Mouse (Mus musculus): Measurements from ENCODE around the gene Ctrb1. TPM values are rescaled to one million over a fixed set of nuclear protein-coding genes. Genes with fewer than 3 reads are reported as not detected.
"Not testable (repeated sequence)": the region's sequence is repeated elsewhere in the genome, so short reads cannot be mapped to it uniquely, and the experiment has no call there.

Ctrb1 gene
- polyA plus RNA-seq, 1 experiment from 2014 or later, result not detected

DNA sequence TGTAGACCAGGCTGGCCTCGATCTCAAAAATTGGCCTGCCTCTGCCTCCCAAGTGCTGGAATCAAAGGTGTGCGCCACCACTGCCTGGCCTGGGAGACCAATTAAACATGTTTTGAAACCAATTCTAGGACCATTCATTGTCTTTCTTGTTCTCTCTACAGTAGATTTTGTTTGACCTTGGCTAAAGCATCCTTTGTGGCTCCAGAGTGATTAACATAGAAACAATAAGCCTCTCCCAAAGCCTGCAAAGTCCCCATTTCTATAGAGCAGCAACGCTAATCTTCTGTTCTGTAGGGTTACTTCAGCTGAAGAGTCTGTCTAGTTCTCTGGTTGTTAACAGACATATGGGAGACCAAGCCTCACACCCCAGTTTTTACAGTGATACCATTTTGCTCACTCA is 40.2 kb downstream of the Ctrb1 start:
- H3K9me3 ChIP-seq (ENCODE audit: control insufficient read depth, low read length), result no peaks in the 10 kb centered on the region
- 73% methylated on average over 3 of the region's 3 CpGs for WGBS
- H3K27me3 ChIP-seq (replicated peaks; ENCODE audit: control insufficient read depth, insufficient read depth, low read length), result no peaks in the 10 kb centered on the region

GRCm38 (mm10) chr8:111648834-111649233 is 42.0 kb downstream of the Ctrb1 start:
- Histone ChIP-seq H3K4me1 (ENCODE audit: control insufficient read depth, insufficient read depth, low read depth, low read length) (no peaks in the 10 kb centered on the region), H3K27me3 (replicated peaks; ENCODE audit: control insufficient read depth, insufficient read depth, low read length) (no peaks in the 10 kb centered on the region), H3K9ac (ENCODE audit: low read depth, low read length) (no peak overlapping the region), H3K27ac (ENCODE audit: low read depth, low read length) (no peak overlapping the region), H3K9me3 (ENCODE audit: control insufficient read depth, low read length) (no peaks in the 10 kb centered on the region), H3K4me2 (ENCODE audit: low read length) (no peak overlapping the region), H3K36me3 (ENCODE audit: control insufficient read depth, insufficient read depth, low read length) (no peaks in the 10 kb centered on the region), H3K4me3 (ENCODE audit: low read length) (no peak overlapping the region)
- ATAC-seq, result no peak
- 64% methylated on average over 2 of the region's 2 CpGs for WGBS

More for the DNA sequence above, 40.2 kb downstream of the Ctrb1 start:
- no peaks in the 10 kb centered on the region for H3K36me3 ChIP-seq (ENCODE audit: control insufficient read depth, insufficient read depth, low read length)
- no peak for ATAC-seq
- no peak overlapping the region for H3K4me3 ChIP-seq (ENCODE audit: low read length)
- H3K9ac ChIP-seq (ENCODE audit: low read depth, low read length), result no peak overlapping the region
- H3K4me2 ChIP-seq (ENCODE audit: low read length), result no peak overlapping the region
- H3K4me1 ChIP-seq (ENCODE audit: control insufficient read depth, insufficient read depth, low read depth, low read length), result no peaks in the 10 kb centered on the region
- H3K27ac ChIP-seq (ENCODE audit: low read depth, low read length), result no peak overlapping the region

DNA sequence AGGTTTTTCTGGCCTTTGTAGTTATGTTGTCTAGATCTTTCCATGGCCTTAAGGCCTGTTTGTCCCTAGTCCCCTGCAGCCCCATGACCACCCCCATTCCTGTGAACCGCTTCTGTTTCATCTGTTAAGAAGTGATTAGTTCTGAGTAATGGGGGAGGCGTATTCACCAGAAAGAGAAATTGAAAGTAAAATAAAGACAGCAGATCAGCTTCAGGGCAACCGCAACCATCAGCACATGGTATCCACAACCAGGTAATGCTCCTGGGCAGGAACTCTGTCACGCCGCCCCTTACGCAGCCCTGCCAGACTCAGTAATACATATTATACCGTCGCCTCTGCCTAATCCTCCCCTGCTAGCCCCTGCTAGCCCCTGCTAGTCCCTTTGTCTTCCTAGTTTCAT is 45.1 kb downstream of the Ctrb1 start:
- H3K4me3 ChIP-seq (ENCODE audit: low read length), result no peak overlapping the region
- no peaks in the 10 kb centered on the region for H3K9me3 ChIP-seq (ENCODE audit: control insufficient read depth, low read length)
- WGBS, result 98% methylated on average over 8 of the region's 8 CpGs
- no peak overlapping the region for H3K9ac ChIP-seq (ENCODE audit: low read depth, low read length)
- ATAC-seq, result no peak
- H3K4me2 ChIP-seq (ENCODE audit: low read length), result no peak overlapping the region
- no peak overlapping the region for H3K27ac ChIP-seq (ENCODE audit: low read depth, low read length)
- no peaks in the 10 kb centered on the region for H3K36me3 ChIP-seq (ENCODE audit: control insufficient read depth, insufficient read depth, low read length)
- no peaks in the 10 kb centered on the region for H3K27me3 ChIP-seq (replicated peaks; ENCODE audit: control insufficient read depth, insufficient read depth, low read length)
- H3K4me1 ChIP-seq (ENCODE audit: control insufficient read depth, insufficient read depth, low read depth, low read length), result peaks cover 5% of the 10 kb centered on the region

DNA sequence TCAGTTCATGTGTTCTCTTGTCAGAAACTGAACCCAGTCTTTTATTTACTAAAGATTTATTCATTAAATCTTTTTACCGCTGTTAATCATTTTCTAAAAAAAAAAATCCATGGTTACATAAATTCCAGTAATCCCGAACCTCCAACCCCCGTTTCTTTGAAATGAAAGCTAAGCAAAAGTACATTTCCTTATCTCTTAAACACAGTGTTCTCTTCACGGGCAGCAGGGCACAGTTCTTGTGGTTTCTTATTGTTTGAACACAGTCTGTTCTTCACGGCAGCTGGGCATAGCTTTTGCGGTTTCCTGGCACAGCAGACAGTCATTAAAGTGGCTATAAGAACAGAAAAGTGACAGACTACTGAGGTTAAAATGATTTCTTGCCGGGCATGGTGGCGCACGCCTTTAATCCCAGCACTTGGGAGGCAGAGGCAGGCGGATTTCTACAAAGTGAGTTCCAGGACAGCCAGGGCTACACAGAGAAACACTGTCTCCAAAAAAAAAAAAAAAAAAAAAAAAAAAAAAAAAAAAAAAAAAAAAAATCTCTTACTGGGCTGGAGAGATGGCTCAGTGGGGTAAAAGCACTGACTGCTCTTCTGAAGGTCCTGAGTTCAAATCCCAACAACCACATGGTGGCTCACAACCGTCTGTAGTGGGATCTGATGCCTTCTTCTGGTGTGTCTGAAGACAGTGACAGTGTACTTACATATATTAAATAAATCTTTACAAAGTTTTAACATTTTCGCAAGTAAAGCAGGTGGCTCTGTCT is 46.3 kb downstream of the Ctrb1 start:
- not testable (repeated sequence) for H3K4me1 ChIP-seq (ENCODE audit: control insufficient read depth, insufficient read depth, low read depth, low read length); H3K9me3 ChIP-seq (ENCODE audit: control insufficient read depth, low read length); H3K9ac ChIP-seq (ENCODE audit: low read depth, low read length); ATAC-seq; H3K36me3 ChIP-seq (ENCODE audit: control insufficient read depth, insufficient read depth, low read length); H3K27me3 ChIP-seq (replicated peaks; ENCODE audit: control insufficient read depth, insufficient read depth, low read length)
- H3K4me2 ChIP-seq (ENCODE audit: low read length), result peak overlapping the region; percentile 78
- WGBS, result 63% methylated on average over 12 of the region's 12 CpGs
- peak overlapping the region; percentile 98; the same call in 1 of the 2 replicates for H3K27ac ChIP-seq (ENCODE audit: low read depth, low read length)
- peak overlapping the region; percentile 94 for H3K4me3 ChIP-seq (ENCODE audit: low read length)

DNA sequence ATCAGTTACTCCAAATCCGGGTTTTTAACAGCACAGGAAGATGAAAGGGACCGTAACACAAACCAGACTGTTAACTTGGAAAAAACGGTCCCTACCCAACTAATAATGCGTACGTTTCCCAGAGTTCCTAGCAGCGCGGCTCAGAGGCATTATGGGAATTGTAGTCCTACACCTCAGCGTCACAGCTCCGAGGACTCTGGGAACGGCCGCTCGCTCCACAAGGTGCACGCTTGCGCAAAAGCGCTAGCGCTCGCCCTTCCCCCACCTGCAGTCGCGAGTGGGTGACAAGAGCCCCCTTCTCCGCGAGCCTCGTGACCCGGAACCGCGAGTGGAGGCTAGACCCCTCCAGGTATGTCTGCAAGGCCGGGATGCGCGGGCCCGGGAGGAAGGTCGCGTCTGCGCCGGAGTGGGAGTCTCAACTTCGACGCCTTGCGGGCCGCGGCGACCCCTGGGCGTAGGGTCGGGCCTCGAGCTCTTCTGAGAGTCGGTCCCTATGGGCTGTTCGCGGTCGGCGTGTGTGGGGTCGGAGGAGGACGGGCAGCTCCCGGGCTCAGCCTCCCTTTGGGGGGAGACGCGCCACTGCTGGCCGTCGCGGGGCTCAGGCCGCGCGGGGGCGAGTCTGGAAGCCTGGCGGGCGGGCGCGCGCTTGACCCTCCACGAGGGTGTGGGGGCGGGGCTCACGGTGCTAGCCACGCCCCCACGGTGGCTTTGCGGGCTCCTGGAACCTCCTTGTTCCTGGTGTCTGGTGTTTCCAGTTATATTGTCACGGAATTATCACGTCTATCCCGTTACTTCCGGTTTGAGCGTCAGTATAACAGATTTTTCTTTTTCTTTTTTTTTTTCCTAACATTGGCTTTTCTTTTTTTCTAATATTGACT is 47.3 kb downstream of the Ctrb1 start, which contains the start of gene Zfp1:
Gene Zfp1, plus strand, starts transcription at position 138 of the 878 bp plus-strand sequence.
- Histone ChIP-seq H3K9ac (ENCODE audit: low read depth, low read length) (peak within 1 kb of the TSS; percentile 98), H3K9me3 (ENCODE audit: control insufficient read depth, low read length) (no peaks in the 10 kb centered on the region), H3K36me3 (ENCODE audit: control insufficient read depth, insufficient read depth, low read length) (no peaks in the 10 kb centered on the region), H3K4me3 (ENCODE audit: low read length) (peak within 1 kb of the TSS; percentile 94), H3K4me1 (ENCODE audit: control insufficient read depth, insufficient read depth, low read depth, low read length) (peaks cover 5% of the 10 kb centered on the region), H3K27ac (ENCODE audit: low read depth, low read length) (peak within 1 kb of the TSS; percentile 98), H3K27me3 (replicated peaks; ENCODE audit: control insufficient read depth, insufficient read depth, low read length) (no peaks in the 10 kb centered on the region), H3K4me2 (ENCODE audit: low read length) (peak within 1 kb of the TSS; percentile 78)
- peak; percentile 99 for ATAC-seq
- WGBS, result under 1% methylated on average over 68 of the region's 75 CpGs

- peak overlapping the region; percentile 78 for H3K4me2 ChIP-seq (ENCODE audit: low read length)
- WGBS, result 15% methylated on average over 5 of the region's 5 CpGs
- H3K27ac ChIP-seq (ENCODE audit: low read depth, low read length), result peak overlapping the region; percentile 98
- no peaks in the 10 kb centered on the region for H3K9me3 ChIP-seq (ENCODE audit: control insufficient read depth, low read length)
- no peaks in the 10 kb centered on the region for H3K36me3 ChIP-seq (ENCODE audit: control insufficient read depth, insufficient read depth, low read length)
- H3K9ac ChIP-seq (ENCODE audit: low read depth, low read length), result peak overlapping the region; percentile 60
- H3K4me1 ChIP-seq (ENCODE audit: control insufficient read depth, insufficient read depth, low read depth, low read length), result peaks cover 5% of the 10 kb centered on the region
- H3K27me3 ChIP-seq (replicated peaks; ENCODE audit: control insufficient read depth, insufficient read depth, low read length), result no peaks in the 10 kb centered on the region
- peak overlapping the region; percentile 94 for H3K4me3 ChIP-seq (ENCODE audit: low read length)
- ATAC-seq, result peak; percentile 31; the same call in 1 of the 2 replicates
These were observed 47.9 kb downstream of the Ctrb1 start for GRCm38 (mm10) chr8:111642939-111643263.

DNA sequence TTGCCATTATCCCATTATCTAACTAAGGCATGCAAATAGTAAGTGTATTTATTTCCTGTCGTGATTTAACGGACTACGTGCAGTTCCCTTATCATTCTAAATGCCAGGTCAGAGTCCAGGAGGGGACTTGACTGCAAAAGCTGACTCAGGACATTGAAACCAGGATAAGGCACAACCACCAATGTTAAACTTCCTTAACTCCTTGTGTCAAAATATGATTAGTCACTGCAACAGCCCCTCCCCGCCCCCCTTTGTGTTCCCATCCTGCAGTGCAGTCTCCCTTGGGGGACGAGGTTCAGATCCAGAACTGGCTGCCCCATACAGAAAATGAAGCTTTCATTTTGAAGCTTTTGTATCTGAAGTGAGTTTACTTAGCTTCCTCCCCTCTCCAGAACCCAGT is 48.3 kb downstream of the Ctrb1 start:
- Histone ChIP-seq H3K9ac (ENCODE audit: low read depth, low read length) (peak overlapping the region; percentile 60), H3K27ac (ENCODE audit: low read depth, low read length) (no peak overlapping the region), H3K36me3 (ENCODE audit: control insufficient read depth, insufficient read depth, low read length) (no peaks in the 10 kb centered on the region), H3K4me2 (ENCODE audit: low read length) (peak overlapping the region; percentile 78), H3K4me3 (ENCODE audit: low read length) (peak overlapping the region; percentile 94), H3K4me1 (ENCODE audit: control insufficient read depth, insufficient read depth, low read depth, low read length) (peaks cover 5% of the 10 kb centered on the region), H3K27me3 (replicated peaks; ENCODE audit: control insufficient read depth, insufficient read depth, low read length) (no peaks in the 10 kb centered on the region), H3K9me3 (ENCODE audit: control insufficient read depth, low read length) (no peaks in the 10 kb centered on the region)
- WGBS, result 69% methylated on average over 5 of the region's 5 CpGs
- no peak for ATAC-seq

DNA sequence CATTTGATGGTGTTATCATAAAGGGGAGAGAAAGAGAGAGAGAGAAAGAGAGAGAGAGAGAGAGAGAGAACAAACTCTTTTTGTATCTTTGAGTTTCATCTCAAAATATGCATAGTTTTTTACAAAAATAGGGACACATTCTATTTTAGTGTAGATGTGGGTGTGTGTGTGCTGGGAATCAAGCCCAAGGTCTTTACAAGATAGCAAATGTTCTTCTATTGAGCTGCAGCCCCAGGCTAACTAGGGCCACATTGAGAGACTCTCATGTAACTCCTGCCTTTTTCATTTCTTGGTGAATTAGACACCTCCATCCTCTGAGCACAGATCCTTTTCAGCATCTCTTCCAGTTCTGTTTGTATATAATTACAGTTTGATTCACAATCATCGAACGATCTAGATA is 49.7 kb downstream of the Ctrb1 start:
- ATAC-seq, result no peak
- H3K9ac ChIP-seq (ENCODE audit: low read depth, low read length), result no peak overlapping the region
- peaks cover 5% of the 10 kb centered on the region for H3K4me1 ChIP-seq (ENCODE audit: control insufficient read depth, insufficient read depth, low read depth, low read length)
- 98% methylated on average over 2 of the region's 2 CpGs for WGBS
- H3K36me3 ChIP-seq (ENCODE audit: control insufficient read depth, insufficient read depth, low read length), result no peaks in the 10 kb centered on the region
- no peak overlapping the region for H3K27ac ChIP-seq (ENCODE audit: low read depth, low read length)
- no peak overlapping the region for H3K4me3 ChIP-seq (ENCODE audit: low read length)
- no peaks in the 10 kb centered on the region for H3K27me3 ChIP-seq (replicated peaks; ENCODE audit: control insufficient read depth, insufficient read depth, low read length)
- no peaks in the 10 kb centered on the region for H3K9me3 ChIP-seq (ENCODE audit: control insufficient read depth, low read length)
- H3K4me2 ChIP-seq (ENCODE audit: low read length), result no peak overlapping the region

- no peak for ATAC-seq
- no peak overlapping the region for H3K4me3 ChIP-seq (ENCODE audit: low read length)
- no peak overlapping the region for H3K9ac ChIP-seq (ENCODE audit: low read depth, low read length)
- no peaks in the 10 kb centered on the region for H3K36me3 ChIP-seq (ENCODE audit: control insufficient read depth, insufficient read depth, low read length)
- H3K4me2 ChIP-seq (ENCODE audit: low read length), result no peak overlapping the region
- peaks cover 5% of the 10 kb centered on the region for H3K4me1 ChIP-seq (ENCODE audit: control insufficient read depth, insufficient read depth, low read depth, low read length)
- H3K9me3 ChIP-seq (ENCODE audit: control insufficient read depth, low read length), result no peaks in the 10 kb centered on the region
- no peak overlapping the region for H3K27ac ChIP-seq (ENCODE audit: low read depth, low read length)
- H3K27me3 ChIP-seq (replicated peaks; ENCODE audit: control insufficient read depth, insufficient read depth, low read length), result no peaks in the 10 kb centered on the region
These were observed 52.7 kb downstream of the Ctrb1 start for GRCm38 (mm10) chr8:111638086-111638485.
